Mouse (Mus musculus) neural tube, embryonic 13.5 days (tissue): ENCODE data around the gene Kat8. TPM values are rescaled to one million over a fixed set of nuclear protein-coding genes. Genes with fewer than 3 reads are reported as not detected.

Source experiments
- polyA plus RNA-seq: library from polyadenylated mRNA; unstranded; fragments of >200 nt; fragmentation: Nextera tagmentation; extraction: Ambion mirVana; gene quantifications from 2 replicates; pipeline ENCODE4 v1.2.1, GENCODE M21; 2015

Gene Kat8
- polyA plus RNA-seq, 1 experiment from 2014 or later, result 47.1 TPM

Other genes starting within 250 kb of the Kat8 start
- gene Bcl7c, start 203.6 kb upstream of the Kat8 start, polyA plus RNA-seq, result 41.2 and 44.9 TPM in 2 replicates
- gene Ctf1, start 199.8 kb upstream of the Kat8 start, polyA plus RNA-seq, result 4.5 and 4.9 TPM in 2 replicates
- gene Ctf2, start 180.3 kb upstream of the Kat8 start, polyA plus RNA-seq, result not detected in 2 replicates
- gene Fbxl19, start 168.0 kb upstream of the Kat8 start, polyA plus RNA-seq, result 8.0 and 8.8 TPM in 2 replicates
- gene Orai3, start 142.7 kb upstream of the Kat8 start, polyA plus RNA-seq, result 9.7 and 9.9 TPM in 2 replicates
- 19.0 and 20.9 TPM in 2 replicates for gene Setd1a, start 135.8 kb upstream of the Kat8 start, polyA plus RNA-seq
- gene Gm49388, start 126.9 kb upstream of the Kat8 start, polyA plus RNA-seq, result not detected in 2 replicates
- 9.5 and 9.8 TPM in 2 replicates for gene Hsd3b7, start 111.9 kb upstream of the Kat8 start, polyA plus RNA-seq
- gene Stx4a, start 88.2 kb upstream of the Kat8 start, polyA plus RNA-seq, result 18.9 and 25.4 TPM in 2 replicates
- 38.4 and 39.8 TPM in 2 replicates for gene Stx1b, start 88.0 kb upstream of the Kat8 start, polyA plus RNA-seq
- 10.2 and 12.0 TPM in 2 replicates for gene Zfp646, start 36.3 kb upstream of the Kat8 start, polyA plus RNA-seq
- gene Zfp668, start 35.7 kb upstream of the Kat8 start, polyA plus RNA-seq, result 32.5 and 35.1 TPM in 2 replicates
- gene Prss53, start 21.5 kb upstream of the Kat8 start, polyA plus RNA-seq, result 0.70 and 0.87 TPM in 2 replicates
- gene Gm21974, start 17.1 kb upstream of the Kat8 start, polyA plus RNA-seq, result not detected in 2 replicates
- 73.8 and 77.6 TPM in 2 replicates for gene Vkorc1, start 16.9 kb upstream of the Kat8 start, polyA plus RNA-seq
- 55.3 and 64.4 TPM in 2 replicates for gene Bckdk, start 8.4 kb upstream of the Kat8 start, polyA plus RNA-seq
- gene Prss8, start 17.6 kb downstream of the Kat8 start, polyA plus RNA-seq, result 0.18 and 0.58 TPM in 2 replicates
- gene Prss36, start 34.2 kb downstream of the Kat8 start, polyA plus RNA-seq, result 13.7 and 14.8 TPM in 2 replicates
- gene Fus, start 54.9 kb downstream of the Kat8 start, polyA plus RNA-seq, result 376 and 434 TPM in 2 replicates
- gene Pycard, start 81.4 kb downstream of the Kat8 start, polyA plus RNA-seq, result 7.0 and 7.4 TPM in 2 replicates
- gene Trim72, start 91.4 kb downstream of the Kat8 start, polyA plus RNA-seq, result 0.33 TPM in 1 of 2 replicates, not detected in the other
- 0.98 and 1.0 TPM in 2 replicates for gene Itgam, start 150.1 kb downstream of the Kat8 start, polyA plus RNA-seq
- gene Gm49368, start 150.2 kb downstream of the Kat8 start, polyA plus RNA-seq, result not detected in 2 replicates
- 0.11 TPM in 1 of 2 replicates, not detected in the other for gene Itgax, start 217.0 kb downstream of the Kat8 start, polyA plus RNA-seq
- gene Itgad, start 241.9 kb downstream of the Kat8 start, polyA plus RNA-seq, result not detected in 2 replicates